Mouse (Mus musculus): Measurements from ENCODE around the gene Stac3. TPM values are rescaled to one million over a fixed set of nuclear protein-coding genes. Genes with fewer than 3 reads are reported as not detected.

The Stac3 gene
- total and polyA plus RNA-seq, 3 experiments, result 0.08 to 0.79 (median 0.50) TPM

DNA sequence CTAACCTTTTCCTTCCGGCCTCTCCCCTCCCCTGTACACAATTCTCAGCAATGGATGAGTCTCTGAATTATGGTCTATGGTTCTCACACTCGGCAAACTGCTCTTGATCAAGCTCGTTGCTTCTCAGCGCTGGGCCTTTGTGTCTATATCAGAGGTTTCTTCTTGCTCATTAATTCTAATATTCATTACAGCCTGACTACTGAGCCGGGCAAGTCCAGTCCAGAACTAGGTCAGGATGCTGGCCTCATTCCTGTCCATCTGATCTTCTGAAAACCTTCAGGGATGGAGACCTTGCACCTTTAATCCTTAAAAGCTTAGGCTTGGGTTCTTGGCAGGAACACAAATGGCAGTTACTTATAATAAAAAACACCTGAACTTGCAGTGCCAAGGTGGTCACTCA lies 2.0 kb upstream of the Stac3 start:
- no peak overlapping the region for H3K27ac ChIP-seq (ENCODE audit: insufficient read depth, low read depth)
- H3K4me3 ChIP-seq (replicated peaks in 1 of 3; ENCODE audit: low read depth in 2 of 3, low read length in 2 of 3, poor library complexity in 1 of 3), result no peak overlapping the region
- no peak for DNase-seq (ENCODE audit: extremely low read depth)
- no peaks in the 10 kb centered on the region for H3K79me2 ChIP-seq (replicated peaks; ENCODE audit: control insufficient read depth, extremely low read depth, insufficient read depth, poor library complexity, severe bottlenecking)
- peaks cover 31 to 63% of the 10 kb centered on the region in 2 experiments for H3K36me3 ChIP-seq (replicated peaks in 1 of 2; ENCODE audit: control insufficient read depth in 1 of 2, insufficient read depth in 1 of 2, low read length in 1 of 2)
- no peaks in the 10 kb centered on the region for H3K27me3 ChIP-seq (replicated peaks)
- in situ Hi-C loops (cut with MboI; ENCODE audit: low pct_ligation_motif_present, low pct_unique_long_range_greater_than_20kb, low sequenced_read_pairs) (no loop called here), dilution Hi-C loops (cut with MboI; ENCODE audit: extremely low pct_ligation_motif_present, extremely low pct_unique_long_range_greater_than_20kb, low sequenced_read_pairs) (no loop called here)
- TF ChIP-seq SMC3 (IDR thresholded peaks at IDR 0.05; ENCODE audit: low read depth, low read length), result no peak
- TF ChIP-seq RCOR1 (conservative IDR thresholded peaks at IDR 0.05; ENCODE audit: low read depth, low read length), result no peak
- no peak for TF ChIP-seq CHD2 (IDR thresholded peaks at IDR 0.05; ENCODE audit: low read length)
- TF ChIP-seq ZKSCAN1 (IDR thresholded peaks at IDR 0.05; ENCODE audit: borderline replicate concordance, low read depth, low read length), result no peak
- TF ChIP-seq USF1 (IDR thresholded peaks at IDR 0.05; ENCODE audit: low read depth, low read length), result no peak
- TF ChIP-seq TCF12 (IDR thresholded peaks at IDR 0.05; ENCODE audit: low read depth, low read length), result no peak
- TF ChIP-seq NELFE (IDR thresholded peaks at IDR 0.05; ENCODE audit: low read depth, low read length), result no peak
- no peak for TF ChIP-seq IRF4 (IDR thresholded peaks at IDR 0.05; ENCODE audit: low read depth, low read length)
- TF ChIP-seq ELF1 (IDR thresholded peaks at IDR 0.05; ENCODE audit: low read depth, low read length), result no peak
- TF ChIP-seq NRF1 (IDR thresholded peaks at IDR 0.05; ENCODE audit: low read depth, low read length), result no peak
- no peaks in the 10 kb centered on the region for H3K4me1 ChIP-seq (ENCODE audit: control insufficient read depth in 1 of 2, insufficient read depth in 2 of 2)
- no peak overlapping the region for H3K9ac ChIP-seq (ENCODE audit: insufficient read depth, low read depth)
- no peaks in the 10 kb centered on the region for H3K9me3 ChIP-seq (replicated peaks; ENCODE audit: low read length)
- H3K4me2 ChIP-seq (ENCODE audit: insufficient read depth, low read depth, poor library complexity, severe bottlenecking), result no peak overlapping the region

DNA sequence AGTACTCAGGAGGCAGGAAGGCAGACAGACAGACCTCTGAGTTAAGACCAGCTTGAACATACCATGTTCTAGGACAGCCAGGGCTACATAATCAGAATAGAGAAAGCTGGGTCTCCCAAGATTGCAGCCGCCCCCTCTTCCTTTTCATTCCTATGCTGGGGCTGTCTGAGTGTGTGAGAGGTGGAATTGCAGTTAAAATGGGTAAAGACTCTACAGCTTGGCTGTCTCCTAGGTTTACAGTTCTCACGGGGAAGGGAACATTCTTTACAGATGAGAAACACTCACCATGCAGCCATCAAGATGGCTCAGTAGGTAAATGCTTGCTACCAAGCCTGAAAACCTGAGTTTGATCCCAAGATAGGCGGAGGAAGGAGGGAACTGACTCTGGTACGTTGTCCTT lies 1.4 kb upstream of the Stac3 start:
- dilution Hi-C loops (cut with MboI; ENCODE audit: extremely low pct_ligation_motif_present, extremely low pct_unique_long_range_greater_than_20kb, low sequenced_read_pairs) (no loop called here), in situ Hi-C loops (cut with MboI; ENCODE audit: low pct_ligation_motif_present, low pct_unique_long_range_greater_than_20kb, low sequenced_read_pairs) (no loop called here)
- DNase-seq (ENCODE audit: extremely low read depth), result no peak
- TF ChIP-seq MAX (IDR thresholded peaks at IDR 0.05; ENCODE audit: low read length), result no peak
- TF ChIP-seq GABPA (IDR thresholded peaks at IDR 0.05; ENCODE audit: insufficient replicate concordance, low read depth, low read length), result no peak
- no peak for TF ChIP-seq ZMIZ1 (IDR thresholded peaks at IDR 0.05; ENCODE audit: low read depth, low read length)
- no peak for TF ChIP-seq CTCF (conservative IDR thresholded peaks at IDR 0.05 in 1 of 2, IDR thresholded peaks at IDR 0.05 in 1 of 2; ENCODE audit: low read depth in 2 of 2, low read length in 2 of 2)
- TF ChIP-seq KAT2A (IDR thresholded peaks at IDR 0.05; ENCODE audit: insufficient replicate concordance, low read length), result no peak
- no peak for TF ChIP-seq ZNF384 (IDR thresholded peaks at IDR 0.05; ENCODE audit: low read depth, low read length)
- no peak for TF ChIP-seq MXI1 (IDR thresholded peaks at IDR 0.05; ENCODE audit: low read depth, low read length)
- no peak for TF ChIP-seq RAD21 (IDR thresholded peaks at IDR 0.05; ENCODE audit: low read depth, low read length)
- no peak for TF ChIP-seq ELF1 (IDR thresholded peaks at IDR 0.05; ENCODE audit: low read depth, low read length)
- TF ChIP-seq ZC3H11A (IDR thresholded peaks at IDR 0.05; ENCODE audit: low read depth, low read length), result no peak
- TF ChIP-seq SMC3 (IDR thresholded peaks at IDR 0.05; ENCODE audit: low read depth, low read length), result no peak
- TF ChIP-seq JUND (conservative IDR thresholded peaks at IDR 0.05; ENCODE audit: low read depth, low read length), result no peak
- TF ChIP-seq POLR2A (IDR thresholded peaks at IDR 0.05; ENCODE audit: low read depth, low read length), result no peak
- no peak for TF ChIP-seq E2F4 (IDR thresholded peaks at IDR 0.05; ENCODE audit: insufficient replicate concordance, low read depth, low read length)
- no peak for TF ChIP-seq MYC (IDR thresholded peaks at IDR 0.05; ENCODE audit: low read depth, low read length)
- Histone ChIP-seq H3K4me3 (replicated peaks in 1 of 3; ENCODE audit: low read depth in 2 of 3, low read length in 2 of 3, poor library complexity in 1 of 3) (no peak overlapping the region), H3K27ac (ENCODE audit: insufficient read depth, low read depth) (no peak overlapping the region), H3K4me2 (ENCODE audit: insufficient read depth, low read depth, poor library complexity, severe bottlenecking) (no peak overlapping the region), H3K4me1 (ENCODE audit: control insufficient read depth in 1 of 2, insufficient read depth in 2 of 2) (no peaks in the 10 kb centered on the region), H3K9ac (ENCODE audit: insufficient read depth, low read depth) (no peak overlapping the region), H3K36me3 (replicated peaks in 1 of 2; ENCODE audit: control insufficient read depth in 1 of 2, insufficient read depth in 1 of 2, low read length in 1 of 2) (peaks cover 26 to 57% of the 10 kb centered on the region in 2 experiments), H3K79me2 (replicated peaks; ENCODE audit: control insufficient read depth, extremely low read depth, insufficient read depth, poor library complexity, severe bottlenecking) (no peaks in the 10 kb centered on the region), H3K9me3 (replicated peaks; ENCODE audit: low read length) (no peaks in the 10 kb centered on the region), H3K27me3 (replicated peaks) (no peaks in the 10 kb centered on the region)
